Mouse (Mus musculus): Measurements from ENCODE around the gene Trim13. TPM values are rescaled to one million over a fixed set of nuclear protein-coding genes. Genes with fewer than 3 reads are reported as not detected.

Gene Trim13
- polyA plus RNA-seq, 1 experiment from 2014 or later: 13.2 TPM

GRCm38 (mm10) chr14:61571366-61571765, 26.7 kb upstream of the Trim13 start:
- H3K4me1 ChIP-seq (replicated peaks; ENCODE audit: control insufficient read depth, insufficient read depth, low read length): no peaks in the 10 kb centered on the region
- no peak overlapping the region for H3K27ac ChIP-seq (ENCODE audit: low read depth)
- H3K9me3 ChIP-seq (ENCODE audit: control insufficient read depth, low read length): no peaks in the 10 kb centered on the region
- H3K27me3 ChIP-seq (replicated peaks; ENCODE audit: control insufficient read depth, insufficient read depth, low read length): no peaks in the 10 kb centered on the region
- 15% methylated on average over 4 of the region's 4 CpGs for WGBS
- H3K9ac ChIP-seq (ENCODE audit: low read length): no peak overlapping the region
- ATAC-seq (replicated peaks; ENCODE audit: low FRiP score, low TSS enrichment, low read depth): no peak
- no peaks in the 10 kb centered on the region for H3K36me3 ChIP-seq (ENCODE audit: control insufficient read depth, insufficient read depth, low read length)
- H3K4me2 ChIP-seq (ENCODE audit: low read length): peak overlapping the region; percentile 25; the same call in 1 of the 2 replicates
- peak; percentile 86 for DNase-seq (ENCODE audit: low spot score)
- no peak overlapping the region for H3K4me3 ChIP-seq (ENCODE audit: low read depth, low read length)

- no peak overlapping the region for H3K4me3 ChIP-seq (ENCODE audit: low read depth, low read length)
- no peaks in the 10 kb centered on the region for H3K27me3 ChIP-seq (replicated peaks; ENCODE audit: control insufficient read depth, insufficient read depth, low read length)
- H3K27ac ChIP-seq (ENCODE audit: low read depth): no peak overlapping the region
- H3K36me3 ChIP-seq (ENCODE audit: control insufficient read depth, insufficient read depth, low read length): no peaks in the 10 kb centered on the region
- 63% methylated on average over 2 of the region's 2 CpGs for WGBS
- H3K9ac ChIP-seq (ENCODE audit: low read length): no peak overlapping the region
- ATAC-seq (replicated peaks; ENCODE audit: low FRiP score, low TSS enrichment, low read depth) (peak; percentile 27; the same call in 1 of the 2 replicates), DNase-seq (ENCODE audit: low spot score) (no peak)
- H3K9me3 ChIP-seq (ENCODE audit: control insufficient read depth, low read length): no peaks in the 10 kb centered on the region
- no peaks in the 10 kb centered on the region for H3K4me1 ChIP-seq (replicated peaks; ENCODE audit: control insufficient read depth, insufficient read depth, low read length)
- no peak overlapping the region for H3K4me2 ChIP-seq (ENCODE audit: low read length)
Measured at GRCm38 (mm10) chr14:61572131-61572530, 25.9 kb upstream of the Trim13 start.

- DNase-seq (ENCODE audit: low spot score) (no peak), ATAC-seq (replicated peaks; ENCODE audit: low FRiP score, low TSS enrichment, low read depth) (no peak)
- Histone ChIP-seq H3K9ac (ENCODE audit: low read length) (no peak overlapping the region), H3K9me3 (ENCODE audit: control insufficient read depth, low read length) (no peaks in the 10 kb centered on the region), H3K4me1 (replicated peaks; ENCODE audit: control insufficient read depth, insufficient read depth, low read length) (no peaks in the 10 kb centered on the region), H3K27me3 (replicated peaks; ENCODE audit: control insufficient read depth, insufficient read depth, low read length) (no peaks in the 10 kb centered on the region), H3K4me3 (ENCODE audit: low read depth, low read length) (no peak overlapping the region), H3K4me2 (ENCODE audit: low read length) (no peak overlapping the region), H3K27ac (ENCODE audit: low read depth) (no peak overlapping the region), H3K36me3 (ENCODE audit: control insufficient read depth, insufficient read depth, low read length) (no peaks in the 10 kb centered on the region)
- 90% methylated on average over 10 of the region's 10 CpGs for WGBS
Measured at GRCm38 (mm10) chr14:61575066-61575465, 23.0 kb upstream of the Trim13 start.

GRCm38 (mm10) chr14:61575941-61576340, 22.1 kb upstream of the Trim13 start:
- no peaks in the 10 kb centered on the region for H3K9me3 ChIP-seq (ENCODE audit: control insufficient read depth, low read length)
- no peaks in the 10 kb centered on the region for H3K27me3 ChIP-seq (replicated peaks; ENCODE audit: control insufficient read depth, insufficient read depth, low read length)
- DNase-seq (ENCODE audit: low spot score): no peak
- H3K4me1 ChIP-seq (replicated peaks; ENCODE audit: control insufficient read depth, insufficient read depth, low read length): no peaks in the 10 kb centered on the region
- H3K36me3 ChIP-seq (ENCODE audit: control insufficient read depth, insufficient read depth, low read length): no peaks in the 10 kb centered on the region
- no peak for ATAC-seq (replicated peaks; ENCODE audit: low FRiP score, low TSS enrichment, low read depth)
- H3K4me2 ChIP-seq (ENCODE audit: low read length): no peak overlapping the region
- H3K27ac ChIP-seq (ENCODE audit: low read depth): no peak overlapping the region
- H3K9ac ChIP-seq (ENCODE audit: low read length): no peak overlapping the region
- H3K4me3 ChIP-seq (ENCODE audit: low read depth, low read length): no peak overlapping the region
- 86% methylated on average over 8 of the region's 8 CpGs for WGBS

GRCm38 (mm10) chr14:61589288-61590065, 8.6 kb upstream of the Trim13 start:
- WGBS: 80% methylated on average over 4 of the region's 4 CpGs
- ATAC-seq (replicated peaks; ENCODE audit: low FRiP score, low TSS enrichment, low read depth): no peak

GRCm38 (mm10) chr14:61596719-61597426, 1.2 kb upstream of the Trim13 start:
- Histone ChIP-seq H3K27ac (ENCODE audit: low read depth) (no peak overlapping the region), H3K4me2 (ENCODE audit: low read length) (no peak overlapping the region), H3K9me3 (ENCODE audit: control insufficient read depth, low read length) (no peaks in the 10 kb centered on the region), H3K36me3 (ENCODE audit: control insufficient read depth, insufficient read depth, low read length) (no peaks in the 10 kb centered on the region), H3K4me1 (replicated peaks; ENCODE audit: control insufficient read depth, insufficient read depth, low read length) (peaks cover 8% of the 10 kb centered on the region; the same call in 1 of the 2 replicates), H3K4me3 (ENCODE audit: low read depth, low read length) (no peak overlapping the region), H3K27me3 (replicated peaks; ENCODE audit: control insufficient read depth, insufficient read depth, low read length) (no peaks in the 10 kb centered on the region), H3K9ac (ENCODE audit: low read length) (no peak overlapping the region)
- no peak for DNase-seq (ENCODE audit: low spot score)
- WGBS: 89% methylated on average over 9 of the region's 9 CpGs
- ATAC-seq (replicated peaks; ENCODE audit: low FRiP score, low TSS enrichment, low read depth): no peak

More at GRCm38 (mm10) chr14:61589288-61590065, 8.6 kb upstream of the Trim13 start:
- Histone ChIP-seq H3K27ac (ENCODE audit: low read depth) (no peak overlapping the region), H3K27me3 (replicated peaks; ENCODE audit: control insufficient read depth, insufficient read depth, low read length) (no peaks in the 10 kb centered on the region), H3K9ac (ENCODE audit: low read length) (no peak overlapping the region), H3K36me3 (ENCODE audit: control insufficient read depth, insufficient read depth, low read length) (no peaks in the 10 kb centered on the region), H3K4me1 (replicated peaks; ENCODE audit: control insufficient read depth, insufficient read depth, low read length) (no peaks in the 10 kb centered on the region), H3K4me2 (ENCODE audit: low read length) (no peak overlapping the region), H3K4me3 (ENCODE audit: low read depth, low read length) (no peak overlapping the region), H3K9me3 (ENCODE audit: control insufficient read depth, low read length) (no peaks in the 10 kb centered on the region)
- DNase-seq (ENCODE audit: low spot score): no peak

- H3K9ac ChIP-seq (ENCODE audit: low read length): peak overlapping the region; percentile 75
- H3K4me2 ChIP-seq (ENCODE audit: low read length): peak overlapping the region; percentile 56
- H3K36me3 ChIP-seq (ENCODE audit: control insufficient read depth, insufficient read depth, low read length): peaks cover 4% of the 10 kb centered on the region; the same call in 1 of the 2 replicates
- ATAC-seq (replicated peaks; ENCODE audit: low FRiP score, low TSS enrichment, low read depth) (peak; percentile 89), DNase-seq (ENCODE audit: low spot score) (peak; percentile 92)
- 5% methylated on average over 44 of the region's 44 CpGs for WGBS
- H3K27me3 ChIP-seq (replicated peaks; ENCODE audit: control insufficient read depth, insufficient read depth, low read length): no peaks in the 10 kb centered on the region
- H3K4me1 ChIP-seq (replicated peaks; ENCODE audit: control insufficient read depth, insufficient read depth, low read length): peaks cover 8% of the 10 kb centered on the region; the same call in 1 of the 2 replicates
- peak overlapping the region; percentile 72 for H3K4me3 ChIP-seq (ENCODE audit: low read depth, low read length)
- H3K27ac ChIP-seq (ENCODE audit: low read depth): peak overlapping the region; percentile 54; the same call in 1 of the 2 replicates
- H3K9me3 ChIP-seq (ENCODE audit: control insufficient read depth, low read length): no peaks in the 10 kb centered on the region
Measured at GRCm38 (mm10) chr14:61599057-61599806, 1.2 kb downstream of the Trim13 start.

- Histone ChIP-seq H3K27me3 (replicated peaks; ENCODE audit: control insufficient read depth, insufficient read depth, low read length) (no peaks in the 10 kb centered on the region), H3K27ac (ENCODE audit: low read depth) (no peak overlapping the region), H3K9me3 (ENCODE audit: control insufficient read depth, low read length) (no peaks in the 10 kb centered on the region), H3K4me1 (replicated peaks; ENCODE audit: control insufficient read depth, insufficient read depth, low read length) (peaks cover 8% of the 10 kb centered on the region; the same call in 1 of the 2 replicates), H3K36me3 (ENCODE audit: control insufficient read depth, insufficient read depth, low read length) (peaks cover 12% of the 10 kb centered on the region), H3K4me2 (ENCODE audit: low read length) (no peak overlapping the region), H3K4me3 (ENCODE audit: low read depth, low read length) (no peak overlapping the region), H3K9ac (ENCODE audit: low read length) (no peak overlapping the region)
- DNase-seq (ENCODE audit: low spot score) (no peak), ATAC-seq (replicated peaks; ENCODE audit: low FRiP score, low TSS enrichment, low read depth) (no peak)
- 65% methylated on average over 9 of the region's 9 CpGs for WGBS
Measured at GRCm38 (mm10) chr14:61601348-61601747, 3.3 kb downstream of the Trim13 start.
